Mouse (Mus musculus) olfactory bulb, adult 2 months (tissue): ENCODE results near the gene Lcn5. TPM values are rescaled to one million over a fixed set of nuclear protein-coding genes. Genes with fewer than 3 reads are reported as not detected.

Experiments used
- H3K27ac ChIP-seq: fragments of 200-500 bp; 2 replicates; pipeline ENCODE4 v1.5.1; 2012; ENCODE audit warnings: low read depth, low read length; ENCODE audit not compliant: insufficient read depth
- H3K4me1 ChIP-seq: fragments of 200-500 bp; 2 replicates; pipeline ENCODE4 v1.6.1; 2012; ENCODE audit warnings: low read length; ENCODE audit not compliant: control insufficient read depth, insufficient read depth
- H3K4me3 ChIP-seq: fragments of 200-500 bp; 2 replicates; pipeline ENCODE4 v1.5.1; 2012; ENCODE audit warnings: mild to moderate bottlenecking, low read depth, low read length, moderate library complexity; ENCODE audit not compliant: insufficient read depth
- CTCF ChIP-seq: fragments of 200-500 bp; IDR thresholded peaks from 2 replicates; pipeline ENCODE4 v1.5.1; 2012; ENCODE audit warnings: low read depth, mild to moderate bottlenecking, low read length, moderate library complexity; ENCODE audit not compliant: insufficient read depth
- POLR2A ChIP-seq: fragments of 200-500 bp; IDR thresholded peaks from 2 replicates; pipeline ENCODE4 v1.6.1; 2012; ENCODE audit warnings: mild to moderate bottlenecking, low read depth, low read length, moderate library complexity; ENCODE audit not compliant: insufficient read depth
- WGBS: fragments of 180-500 bp; shearing (Covaris S2); methylation state at CpG from one replicate; pipeline ENCODE4 v1.1.7; 2018; 5-methylcytosine and 5-hydroxymethylcytosine counted together
- polyA plus RNA-seq: library from polyadenylated mRNA; stranded (reverse); fragments of >200 nt; gene quantifications from 2 replicates; pipeline ENCODE4 v1.2.4, GENCODE M21; 2012; ENCODE audit warnings: low replicate concordance; ENCODE audit not compliant: missing spikeins, insufficient read depth, insufficient read length

Gene Lcn5
- polyA plus RNA-seq = not detected in 2 replicates

GRCm38 (mm10) chr2:25657652-25658051 is at the start of gene Lcn5:
Gene Lcn5 (plus strand): TSS chr2:25657952.
- TF ChIP-seq CTCF (no peak), POLR2A (no peak)
- no peak within 1 kb of the TSS for H3K27ac ChIP-seq
- H3K4me3 ChIP-seq = no peak within 1 kb of the TSS
- H3K4me1 ChIP-seq = no peaks in the 10 kb centered on the region

- Histone ChIP-seq H3K4me1 (peaks cover 9% of the 10 kb centered on the region), H3K4me3 (peak overlapping the region; percentile 78), H3K27ac (peak overlapping the region; percentile 7; the same call in 1 of the 2 replicates)
- WGBS = 59% methylated on average over 10 of the region's 10 CpGs
- TF ChIP-seq CTCF = no peak
- no peak for TF ChIP-seq POLR2A
These were observed 49.1 kb upstream of the Lcn5 start for GRCm38 (mm10) chr2:25608671-25609070.

GRCm38 (mm10) chr2:25616398-25616797 is 41.4 kb upstream of the Lcn5 start:
- peaks cover 14% of the 10 kb centered on the region for H3K4me1 ChIP-seq
- 15% methylated on average over 22 of the region's 22 CpGs for WGBS
- H3K27ac ChIP-seq = no peak overlapping the region
- H3K4me3 ChIP-seq = no peak overlapping the region
- TF ChIP-seq CTCF (no peak), POLR2A (no peak)

- 90% methylated on average over 3 of the region's 3 CpGs for WGBS
- no peak for TF ChIP-seq POLR2A
- TF ChIP-seq CTCF = no peak
- Histone ChIP-seq H3K27ac (no peak within 1 kb of the TSS), H3K4me3 (no peak within 1 kb of the TSS), H3K4me1 (peaks cover 18% of the 10 kb centered on the region)
These were observed 40.2 kb upstream of the Lcn5 start, which contains the start of gene Ccdc183 for GRCm38 (mm10) chr2:25617578-25617977. Gene Ccdc183 (minus strand): TSS chr2:25617678.

GRCm38 (mm10) chr2:25620386-25620785 is 37.4 kb upstream of the Lcn5 start:
- Histone ChIP-seq H3K27ac (no peak overlapping the region), H3K4me3 (no peak overlapping the region), H3K4me1 (peaks cover 18% of the 10 kb centered on the region)
- TF ChIP-seq POLR2A = no peak
- no peak for TF ChIP-seq CTCF
- WGBS = 88% methylated on average over 6 of the region's 6 CpGs

GRCm38 (mm10) chr2:25620852-25621228 is 36.9 kb upstream of the Lcn5 start:
- 80% methylated on average over 4 of the region's 4 CpGs for WGBS

GRCm38 (mm10) chr2:25621229-25622200 is 36.2 kb upstream of the Lcn5 start, which contains the start of gene Tmem141:
Gene Tmem141 (minus strand): TSS chr2:25622005.
- TF ChIP-seq POLR2A = peak; percentile 35; the same call in 1 of the 2 replicates
- TF ChIP-seq CTCF = peak; percentile 49; the same call in 1 of the 2 replicates
- Histone ChIP-seq H3K4me3 (peak within 1 kb of the TSS; percentile 57), H3K4me1 (peaks cover 11% of the 10 kb centered on the region), H3K27ac (no peak within 1 kb of the TSS)
- 9% methylated on average over 34 of the region's 34 CpGs for WGBS

More at GRCm38 (mm10) chr2:25620852-25621228, 36.9 kb upstream of the Lcn5 start:
- Histone ChIP-seq H3K27ac (no peak overlapping the region), H3K4me1 (peaks cover 17% of the 10 kb centered on the region), H3K4me3 (no peak overlapping the region)
- no peak for TF ChIP-seq POLR2A
- TF ChIP-seq CTCF = no peak

- H3K27ac ChIP-seq = no peak overlapping the region
- peaks cover 8% of the 10 kb centered on the region for H3K4me1 ChIP-seq
These were observed 31.8 kb upstream of the Lcn5 start for GRCm38 (mm10) chr2:25625986-25626385.

GRCm38 (mm10) chr2:25627811-25628210 is 29.9 kb upstream of the Lcn5 start, which contains the start of gene Fcna:
Gene Fcna (minus strand): TSS chr2:25628030.
- 84% methylated on average over 6 of the region's 6 CpGs for WGBS
- Histone ChIP-seq H3K27ac (no peak within 1 kb of the TSS), H3K4me1 (no peaks in the 10 kb centered on the region), H3K4me3 (no peak within 1 kb of the TSS)
- TF ChIP-seq CTCF (no peak), POLR2A (no peak)

More at GRCm38 (mm10) chr2:25625986-25626385, 31.8 kb upstream of the Lcn5 start:
- TF ChIP-seq POLR2A (no peak), CTCF (no peak)
- 74% methylated on average over 5 of the region's 5 CpGs for WGBS
- H3K4me3 ChIP-seq = no peak overlapping the region
